Mouse (Mus musculus): Measurements from ENCODE around the gene Stra8.

The Stra8 gene

GRCm38 (mm10) chr6:34942446-34942845, 22.5 kb downstream of the Stra8 start:
- DNase-seq (ENCODE audit: low spot score): no peak

GRCm38 (mm10) chr6:34943499-34943898, 23.5 kb downstream of the Stra8 start:
- DNase-seq (ENCODE audit: low spot score): no peak

- no peak for DNase-seq (ENCODE audit: low spot score)
Measured at GRCm38 (mm10) chr6:34946486-34947079, 26.6 kb downstream of the Stra8 start.

GRCm38 (mm10) chr6:34948461-34948860, 28.5 kb downstream of the Stra8 start:
- no peak for DNase-seq (ENCODE audit: low spot score)

- no peak for DNase-seq (ENCODE audit: low spot score)
Measured at GRCm38 (mm10) chr6:34951518-34951917, 31.6 kb downstream of the Stra8 start.

- DNase-seq (ENCODE audit: low spot score): no peak
Measured at GRCm38 (mm10) chr6:34951956-34952667, 32.1 kb downstream of the Stra8 start.

GRCm38 (mm10) chr6:34954926-34955861, 35.2 kb downstream of the Stra8 start:
- peak; percentile 45 for DNase-seq (ENCODE audit: low spot score)

- no peak for DNase-seq (ENCODE audit: low spot score)
Measured at GRCm38 (mm10) chr6:34955862-34956241, 35.9 kb downstream of the Stra8 start.

GRCm38 (mm10) chr6:34959131-34959530, 39.2 kb downstream of the Stra8 start:
- DNase-seq (ENCODE audit: low spot score): no peak

- DNase-seq (ENCODE audit: low spot score): no peak
Measured at GRCm38 (mm10) chr6:34964550-34964949, 44.6 kb downstream of the Stra8 start.

- no peak for DNase-seq (ENCODE audit: low spot score)
Measured at GRCm38 (mm10) chr6:34965819-34966539, 46.0 kb downstream of the Stra8 start.

- no peak for DNase-seq (ENCODE audit: low spot score)
Measured at GRCm38 (mm10) chr6:34971181-34971580, 51.2 kb downstream of the Stra8 start.

- DNase-seq (ENCODE audit: low spot score): no peak
Measured at GRCm38 (mm10) chr6:34979291-34979690, 59.3 kb downstream of the Stra8 start.

GRCm38 (mm10) chr6:34980661-34981060, 60.7 kb downstream of the Stra8 start:
- DNase-seq (ENCODE audit: low spot score): no peak

GRCm38 (mm10) chr6:34987085-34987645, 67.2 kb downstream of the Stra8 start:
- DNase-seq (ENCODE audit: low spot score): no peak

GRCm38 (mm10) chr6:34988081-34988761, 68.3 kb downstream of the Stra8 start, which contains the start of gene Slc23a4:
Gene Slc23a4 (minus strand): TSS chr6:34988404.
- no peak for DNase-seq (ENCODE audit: low spot score)

All from c-Kit-positive CD71-positive TER-119-positive erythroid progenitor cells, embryonic 14.5 days (primary cell).